Mouse (Mus musculus): ENCODE results near the gene Scnn1g. TPM values are rescaled to one million over a fixed set of nuclear protein-coding genes. Genes with fewer than 3 reads are reported as not detected.

The Scnn1g gene
- polyA plus RNA-seq, 1 experiment: 1.3 TPM

- H3K4me1 ChIP-seq (replicated peaks; ENCODE audit: control insufficient read depth, insufficient read depth, low read length): no peaks in the 10 kb centered on the region
- DNase-seq: no peak
- no peaks in the 10 kb centered on the region for H3K36me3 ChIP-seq (ENCODE audit: control insufficient read depth, insufficient read depth, low read length)
- no peaks in the 10 kb centered on the region for H3K27me3 ChIP-seq (ENCODE audit: control insufficient read depth, insufficient read depth, low read length)
- WGBS: 88% methylated on average over 15 of the region's 15 CpGs
- no peak overlapping the region for H3K27ac ChIP-seq (ENCODE audit: control insufficient read depth, insufficient read depth, low read length)
- H3K4me3 ChIP-seq (ENCODE audit: control insufficient read depth, insufficient read depth, low read length): no peak overlapping the region
- no peak for TF ChIP-seq CTCF (IDR thresholded peaks at IDR 0.05; ENCODE audit: borderline replicate concordance, control insufficient read depth, extremely low read depth, insufficient read depth, low read length, poor library complexity)
- no peak for TF ChIP-seq POLR2A (IDR thresholded peaks at IDR 0.05; ENCODE audit: control insufficient read depth, extremely low read depth, insufficient read depth, low read length, poor library complexity)
Measured at GRCm38 (mm10) chr7:121807726-121808580, 73.7 kb downstream of the Scnn1g start.

Other genes starting within 250 kb of the Scnn1g start
- gene Usp31, start 27.2 kb upstream of the Scnn1g start, polyA plus RNA-seq (2012; rRNA removed): 7.1 and 11.3 TPM in 2 replicates
- gene Scnn1b, start 130.6 kb downstream of the Scnn1g start, polyA plus RNA-seq (2012; rRNA removed): 0.52 and 1.1 TPM in 2 replicates
- 14.1 and 15.2 TPM in 2 replicates for gene Cog7, start 247.2 kb downstream of the Scnn1g start, polyA plus RNA-seq (2012; rRNA removed)

All from thymus, adult 2 months (tissue).